Mouse (Mus musculus) cortical plate, adult 2 months (tissue): Measurements from ENCODE around the gene Insl5.

Experiments
- CTCF ChIP-seq: fragments of 200-500 bp; IDR thresholded peaks from 2 replicates; pipeline ENCODE4 v1.5.1; 2011; ENCODE audit warnings: mild to moderate bottlenecking, control low read depth, low read length; ENCODE audit not compliant: insufficient read depth; ENCODE audit errors: extremely low read depth
- POLR2A ChIP-seq: fragments of 200-500 bp; IDR thresholded peaks from 2 replicates; pipeline ENCODE4 v1.6.1; 2011; ENCODE audit warnings: mild to moderate bottlenecking, low read length, control low read depth; ENCODE audit not compliant: insufficient read depth; ENCODE audit errors: extremely low read depth

GRCm38 (mm10) chr4:103042997-103043396, 16.4 kb upstream of the Insl5 start:
- no peak for TF ChIP-seq CTCF
- TF ChIP-seq POLR2A: no peak
